Mouse (Mus musculus): ENCODE results near the gene Gna14.

Gene Gna14

GRCm38 (mm10) chr19:16527031-16527430 lies 91.5 kb downstream of the Gna14 start:
- Histone ChIP-seq H3K27me3 (ENCODE audit: insufficient read depth, low read length) (no peaks in the 10 kb centered on the region), H3K9me3 (ENCODE audit: low read length) (no peaks in the 10 kb centered on the region), H3K4me3 (replicated peaks; ENCODE audit: low read length) (no peak overlapping the region), H3K36me3 (ENCODE audit: insufficient read depth, low read length) (no peaks in the 10 kb centered on the region), H3K4me1 (replicated peaks; ENCODE audit: low read depth, low read length) (peaks cover 47% of the 10 kb centered on the region)
- TF ChIP-seq POU5F1 (IDR thresholded peaks at IDR 0.05; ENCODE audit: borderline replicate concordance, low read length) = no peak
- TF ChIP-seq CTCF (conservative IDR thresholded peaks at IDR 0.05; ENCODE audit: low read length) = no peak
- no peak for TF ChIP-seq NANOG (IDR thresholded peaks at IDR 0.05; ENCODE audit: borderline replicate concordance, low read length)

DNA sequence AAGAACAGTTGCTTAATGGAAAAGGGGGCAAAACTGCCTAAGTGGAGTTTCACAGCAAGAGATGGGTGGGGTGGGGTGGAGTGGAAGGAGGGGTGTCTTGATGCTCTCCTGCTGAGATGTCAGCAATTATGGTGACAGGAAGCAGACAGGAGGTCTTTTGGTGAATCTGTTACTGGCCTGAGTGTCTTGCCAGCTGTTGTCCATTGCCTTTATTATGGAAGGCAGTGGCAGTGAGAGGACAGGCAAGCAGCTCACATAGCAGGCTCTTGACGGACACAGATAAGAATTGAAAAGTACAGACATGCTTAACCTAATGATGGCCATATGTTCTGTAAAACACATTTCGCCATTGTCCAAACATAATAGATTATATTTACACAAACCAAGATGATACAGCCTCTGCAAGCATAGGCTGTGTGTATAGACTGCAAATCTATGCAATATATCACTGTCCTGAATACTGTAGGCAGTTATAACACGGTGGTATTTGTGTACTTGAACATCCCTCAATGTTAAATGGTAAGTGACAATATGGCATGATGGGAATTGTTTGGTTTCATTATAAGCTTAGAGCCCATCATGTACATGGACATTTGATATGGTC lies 92.8 kb downstream of the Gna14 start:
- H3K9me3 ChIP-seq (ENCODE audit: low read length) = no peaks in the 10 kb centered on the region
- H3K4me3 ChIP-seq (replicated peaks; ENCODE audit: low read length) = no peak overlapping the region
- no peaks in the 10 kb centered on the region for H3K36me3 ChIP-seq (ENCODE audit: insufficient read depth, low read length)
- TF ChIP-seq POU5F1 (IDR thresholded peaks at IDR 0.05; ENCODE audit: borderline replicate concordance, low read length) = no peak
- no peak for TF ChIP-seq NANOG (IDR thresholded peaks at IDR 0.05; ENCODE audit: borderline replicate concordance, low read length)
- no peak for TF ChIP-seq CTCF (conservative IDR thresholded peaks at IDR 0.05; ENCODE audit: low read length)
- H3K27me3 ChIP-seq (ENCODE audit: insufficient read depth, low read length) = no peaks in the 10 kb centered on the region
- peaks cover 44% of the 10 kb centered on the region for H3K4me1 ChIP-seq (replicated peaks; ENCODE audit: low read depth, low read length)

DNA sequence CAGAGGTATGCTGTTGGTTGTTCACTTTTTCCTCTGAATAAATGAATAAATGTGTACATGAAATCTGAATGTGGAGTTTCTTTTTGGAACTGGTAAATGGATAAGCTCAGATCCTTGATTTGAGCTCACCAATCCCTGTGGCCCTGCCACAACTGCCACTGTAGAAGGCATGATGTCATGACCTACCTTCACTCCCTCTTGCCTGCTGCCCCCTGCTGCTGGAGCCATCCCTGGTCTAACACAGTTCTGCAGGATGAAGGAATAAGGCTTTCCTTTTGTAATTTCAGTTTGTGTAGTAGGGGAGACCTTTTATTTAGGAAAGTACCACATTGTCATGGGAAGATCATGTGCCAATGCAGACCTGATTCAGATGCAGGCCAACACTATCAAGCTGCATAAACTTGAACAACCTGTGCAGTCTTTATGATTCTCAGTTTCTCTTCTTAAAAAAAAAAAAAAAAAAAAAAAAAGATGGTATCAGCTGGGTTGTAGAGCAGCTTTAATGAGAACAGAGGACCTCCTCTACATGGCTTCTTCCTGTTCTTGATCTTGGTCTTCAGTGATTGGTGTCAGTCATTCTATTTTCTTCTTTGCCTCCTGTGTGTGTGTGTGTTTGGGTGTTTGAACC lies 93.8 kb downstream of the Gna14 start:
- H3K4me1 ChIP-seq (replicated peaks; ENCODE audit: low read depth, low read length) = peaks cover 44% of the 10 kb centered on the region
- no peak overlapping the region for H3K4me3 ChIP-seq (replicated peaks; ENCODE audit: low read length)
- no peaks in the 10 kb centered on the region for H3K27me3 ChIP-seq (ENCODE audit: insufficient read depth, low read length)
- H3K9me3 ChIP-seq (ENCODE audit: low read length) = no peaks in the 10 kb centered on the region
- 0 out of 2 replicates have a peak, but pooled peaks have one; percentile 7 for TF ChIP-seq CTCF (conservative IDR thresholded peaks at IDR 0.05; ENCODE audit: low read length)
- no peak for TF ChIP-seq NANOG (IDR thresholded peaks at IDR 0.05; ENCODE audit: borderline replicate concordance, low read length)
- H3K36me3 ChIP-seq (ENCODE audit: insufficient read depth, low read length) = no peaks in the 10 kb centered on the region

DNA sequence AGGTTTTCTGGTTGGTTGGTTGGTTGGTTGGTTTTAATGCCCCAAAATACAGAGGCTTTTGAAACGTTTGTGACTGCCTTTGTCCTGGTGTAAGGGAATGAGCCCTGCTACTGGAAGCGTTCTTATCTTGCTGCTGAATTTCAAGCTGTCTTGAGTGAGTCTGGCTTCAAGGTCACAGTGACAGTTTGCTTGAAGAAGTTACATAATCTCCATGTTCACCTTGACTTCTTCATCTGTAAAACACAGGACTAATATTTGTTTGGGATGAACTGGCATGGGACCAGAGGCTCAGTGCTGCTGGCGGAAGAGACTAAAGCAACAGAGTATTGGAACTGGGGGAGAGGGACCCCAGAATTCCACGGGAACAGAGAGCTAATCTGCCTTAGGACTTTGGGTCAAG lies 94.4 kb downstream of the Gna14 start:
- H3K4me1 ChIP-seq (replicated peaks; ENCODE audit: low read depth, low read length) = peaks cover 44% of the 10 kb centered on the region

DNA sequence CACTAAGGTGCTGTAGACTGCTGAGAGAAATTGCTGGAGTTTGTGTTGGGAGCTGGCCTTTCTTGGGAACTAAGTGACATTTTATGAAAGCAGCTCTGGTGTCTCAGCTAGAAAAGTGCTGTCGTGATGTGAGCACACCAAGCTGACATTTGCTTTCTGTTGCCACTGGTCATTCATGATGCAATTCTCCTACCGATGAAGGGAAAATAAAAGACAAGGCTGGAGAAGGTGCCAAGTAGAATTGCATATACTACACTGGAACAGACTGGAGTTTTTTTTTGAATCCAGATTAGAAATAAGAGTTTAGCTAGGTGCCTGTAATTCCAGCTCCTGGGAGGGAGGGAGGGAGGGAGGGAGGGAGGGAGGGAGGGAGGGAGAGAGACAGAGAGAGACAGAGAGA lies 98.7 kb downstream of the Gna14 start:
- Histone ChIP-seq H3K4me3 (replicated peaks; ENCODE audit: low read length) (no peak overlapping the region), H3K36me3 (ENCODE audit: insufficient read depth, low read length) (0 out of 2 replicates have a peak, but pooled peaks cover 4% of the 10 kb centered on the region), H3K9me3 (ENCODE audit: low read length) (no peaks in the 10 kb centered on the region), H3K27me3 (ENCODE audit: insufficient read depth, low read length) (no peaks in the 10 kb centered on the region), H3K4me1 (replicated peaks; ENCODE audit: low read depth, low read length) (peaks cover 13% of the 10 kb centered on the region)
- TF ChIP-seq POU5F1 (IDR thresholded peaks at IDR 0.05; ENCODE audit: borderline replicate concordance, low read length) (no peak), NANOG (IDR thresholded peaks at IDR 0.05; ENCODE audit: borderline replicate concordance, low read length) (no peak), CTCF (conservative IDR thresholded peaks at IDR 0.05; ENCODE audit: low read length) (no peak)

More for the DNA sequence above, 94.4 kb downstream of the Gna14 start:
- Histone ChIP-seq H3K9me3 (ENCODE audit: low read length) (no peaks in the 10 kb centered on the region), H3K4me3 (replicated peaks; ENCODE audit: low read length) (no peak overlapping the region), H3K36me3 (ENCODE audit: insufficient read depth, low read length) (0 out of 2 replicates have a peak, but pooled peaks cover 2% of the 10 kb centered on the region), H3K27me3 (ENCODE audit: insufficient read depth, low read length) (no peaks in the 10 kb centered on the region)
- TF ChIP-seq POU5F1 (IDR thresholded peaks at IDR 0.05; ENCODE audit: borderline replicate concordance, low read length) (no peak), NANOG (IDR thresholded peaks at IDR 0.05; ENCODE audit: borderline replicate concordance, low read length) (no peak), CTCF (conservative IDR thresholded peaks at IDR 0.05; ENCODE audit: low read length) (no peak)

DNA sequence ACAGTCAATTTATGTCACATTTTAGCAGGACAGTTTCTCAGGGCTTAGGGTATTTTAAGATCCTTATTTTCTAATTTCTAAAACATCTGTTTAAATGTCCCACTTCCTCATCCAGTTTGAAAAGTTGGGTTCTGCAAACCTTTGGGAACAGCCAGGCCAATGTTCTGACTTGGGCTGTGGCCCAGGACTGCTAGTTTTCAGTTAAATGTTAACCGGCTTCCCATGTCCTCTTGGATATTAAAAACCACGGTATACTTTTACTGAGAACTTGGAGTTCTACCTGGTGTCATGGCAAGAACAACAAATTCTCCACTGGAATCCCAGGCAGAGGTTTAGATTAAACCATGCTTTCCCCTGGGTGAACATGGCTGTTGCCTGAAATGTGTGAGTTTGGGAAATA lies 102.9 kb downstream of the Gna14 start:
- TF ChIP-seq NANOG (IDR thresholded peaks at IDR 0.05; ENCODE audit: borderline replicate concordance, low read length) (no peak), POU5F1 (IDR thresholded peaks at IDR 0.05; ENCODE audit: borderline replicate concordance, low read length) (no peak), CTCF (conservative IDR thresholded peaks at IDR 0.05; ENCODE audit: low read length) (no peak)
- no peak overlapping the region for H3K4me3 ChIP-seq (replicated peaks; ENCODE audit: low read length)
- no peaks in the 10 kb centered on the region for H3K4me1 ChIP-seq (replicated peaks; ENCODE audit: low read depth, low read length)
- H3K36me3 ChIP-seq (ENCODE audit: insufficient read depth, low read length) = 0 out of 2 replicates have a peak, but pooled peaks cover 4% of the 10 kb centered on the region
- H3K27me3 ChIP-seq (ENCODE audit: insufficient read depth, low read length) = no peaks in the 10 kb centered on the region
- no peaks in the 10 kb centered on the region for H3K9me3 ChIP-seq (ENCODE audit: low read length)

DNA sequence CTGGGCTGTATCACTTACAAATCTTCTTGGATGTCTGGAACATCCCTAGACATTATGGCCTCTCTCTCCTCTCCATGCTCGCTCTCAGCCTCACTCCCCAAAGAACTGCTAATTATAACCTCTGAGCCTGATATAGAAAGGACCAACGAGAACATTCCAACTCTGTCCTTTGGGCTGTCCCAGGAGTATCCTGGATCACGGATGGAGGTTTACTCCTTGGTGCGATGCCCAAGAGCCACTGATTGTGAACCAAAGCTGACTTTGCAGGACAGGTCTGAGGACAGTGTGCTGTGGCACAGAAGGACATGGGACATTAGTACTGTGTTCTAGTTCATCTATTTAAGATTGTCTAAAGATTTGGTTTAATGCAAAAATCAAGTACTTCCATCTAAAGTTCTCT lies 108.1 kb downstream of the Gna14 start:
- Histone ChIP-seq H3K36me3 (ENCODE audit: insufficient read depth, low read length) (no peaks in the 10 kb centered on the region), H3K27me3 (ENCODE audit: insufficient read depth, low read length) (no peaks in the 10 kb centered on the region), H3K4me1 (replicated peaks; ENCODE audit: low read depth, low read length) (no peaks in the 10 kb centered on the region), H3K9me3 (ENCODE audit: low read length) (no peaks in the 10 kb centered on the region), H3K4me3 (replicated peaks; ENCODE audit: low read length) (no peak overlapping the region)
- no peak for TF ChIP-seq NANOG (IDR thresholded peaks at IDR 0.05; ENCODE audit: borderline replicate concordance, low read length)
- TF ChIP-seq CTCF (conservative IDR thresholded peaks at IDR 0.05; ENCODE audit: low read length) = no peak
- TF ChIP-seq POU5F1 (IDR thresholded peaks at IDR 0.05; ENCODE audit: borderline replicate concordance, low read length) = no peak

DNA sequence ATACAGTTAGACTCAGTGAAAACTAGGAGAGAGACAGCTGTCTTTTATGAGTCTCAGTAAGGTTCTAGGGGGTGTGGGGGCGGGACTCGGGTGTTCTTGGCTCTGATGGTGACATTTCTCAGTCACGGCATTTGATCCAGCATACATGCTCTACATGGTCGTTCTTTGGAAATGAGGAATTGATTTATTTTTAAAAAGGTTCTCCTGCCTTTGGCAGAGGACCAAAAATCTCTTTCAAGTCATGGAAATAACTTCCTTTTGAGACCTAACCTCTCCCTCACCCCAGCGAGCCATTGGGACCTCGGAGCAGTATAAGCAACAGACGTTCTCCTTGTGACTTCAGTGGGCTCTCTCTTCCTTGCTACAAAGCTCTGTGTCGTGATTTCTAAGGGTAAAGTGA lies 121.4 kb downstream of the Gna14 start:
- Histone ChIP-seq H3K4me1 (replicated peaks; ENCODE audit: low read depth, low read length) (0 out of 2 replicates have a peak, but pooled peaks cover 5% of the 10 kb centered on the region), H3K9me3 (ENCODE audit: low read length) (no peaks in the 10 kb centered on the region), H3K36me3 (ENCODE audit: insufficient read depth, low read length) (no peaks in the 10 kb centered on the region), H3K27me3 (ENCODE audit: insufficient read depth, low read length) (no peaks in the 10 kb centered on the region), H3K4me3 (replicated peaks; ENCODE audit: low read length) (no peak overlapping the region)
- no peak for TF ChIP-seq NANOG (IDR thresholded peaks at IDR 0.05; ENCODE audit: borderline replicate concordance, low read length)
- TF ChIP-seq CTCF (conservative IDR thresholded peaks at IDR 0.05; ENCODE audit: low read length) = no peak
